Mouse (Mus musculus): ENCODE data around the gene Dld.

DNA sequence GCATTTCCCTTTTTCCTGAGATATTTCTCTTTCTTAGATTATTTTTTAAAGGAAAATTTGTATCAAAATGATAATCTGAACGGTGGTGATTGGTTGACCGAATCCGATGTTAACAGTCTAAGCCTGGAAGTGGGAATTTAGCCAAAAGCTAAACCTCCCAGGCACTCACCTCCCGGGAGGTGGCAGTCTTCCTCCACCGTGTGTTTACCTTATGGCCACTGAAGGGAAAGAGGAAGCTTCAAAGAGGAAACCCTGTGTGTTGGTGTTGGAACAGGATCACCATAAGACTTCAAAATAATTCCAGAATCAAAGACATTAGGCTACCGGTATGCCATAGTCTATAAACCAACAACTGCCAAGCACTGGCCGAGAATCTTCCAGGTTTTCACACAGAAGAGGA, 18.4 kb upstream of the Dld start:
- TF ChIP-seq CTCF (conservative IDR thresholded peaks at IDR 0.05; ENCODE audit: low read length): no peak
- no peak for TF ChIP-seq POU5F1 (IDR thresholded peaks at IDR 0.05; ENCODE audit: borderline replicate concordance, low read length)
